Mouse (Mus musculus) hindbrain, embryonic 10.5 days (tissue): ENCODE measurements at regions not wholly inside any gene's neighbourhood (a gene's known extent, or its start where the extent isn't known, plus 50 kb on each side); places are given as distances from the start of the nearest gene placed in this dataset.

Source experiments
- DNase-seq: peaks from one replicate; pipeline ENCODE4 v3.0.0-alpha.2; 2017; ENCODE audit warnings: low spot score
- H3K27ac ChIP-seq: fragments of 300-500 bp; sonication (generic); 2 replicates; pipeline ENCODE4 v1.5.1; 2016; ENCODE audit warnings: mild to moderate bottlenecking, moderate library complexity
- H3K27me3 ChIP-seq: fragments of 300-500 bp; sonication (generic); 2 replicates; pipeline ENCODE4 v1.6.1; 2016; ENCODE audit warnings: mild to moderate bottlenecking; ENCODE audit not compliant: poor library complexity, insufficient read depth, severe bottlenecking
- H3K36me3 ChIP-seq: fragments of 300-500 bp; sonication (generic); 2 replicates; pipeline ENCODE4 v1.6.1; 2016; ENCODE audit warnings: mild to moderate bottlenecking, moderate library complexity
- H3K4me1 ChIP-seq: fragments of 300-500 bp; sonication (generic); replicated peaks from 2 replicates; pipeline ENCODE4 v1.6.1; 2016; ENCODE audit warnings: mild to moderate bottlenecking
- H3K4me3 ChIP-seq: fragments of 300-500 bp; sonication (generic); 2 replicates; pipeline ENCODE4 v1.5.1; 2016; ENCODE audit warnings: mild to moderate bottlenecking, moderate library complexity
- H3K9me3 ChIP-seq: fragments of 300-500 bp; sonication (generic); 2 replicates; pipeline ENCODE4 v1.6.1; 2016; ENCODE audit warnings: mild to moderate bottlenecking, moderate library complexity
- WGBS: fragments of 180-500 bp; shearing (Covaris S2); methylation state at CpG from one replicate; pipeline ENCODE4 v1.1.7; 2016; 5-methylcytosine and 5-hydroxymethylcytosine counted together

- no peak overlapping the region for H3K27ac ChIP-seq
- no peaks in the 10 kb centered on the region for H3K36me3 ChIP-seq
- no peak overlapping the region for H3K4me3 ChIP-seq
- 90% methylated on average over 7 of the region's 7 CpGs for WGBS
- no peaks in the 10 kb centered on the region for H3K4me1 ChIP-seq
- H3K27me3 ChIP-seq, result no peaks in the 10 kb centered on the region
- DNase-seq, result no peak
- H3K9me3 ChIP-seq, result no peaks in the 10 kb centered on the region
Observed at GRCm38 (mm10) chr3:53988256-53988655, 124.6 kb upstream of the Ufm1 start.

DNA sequence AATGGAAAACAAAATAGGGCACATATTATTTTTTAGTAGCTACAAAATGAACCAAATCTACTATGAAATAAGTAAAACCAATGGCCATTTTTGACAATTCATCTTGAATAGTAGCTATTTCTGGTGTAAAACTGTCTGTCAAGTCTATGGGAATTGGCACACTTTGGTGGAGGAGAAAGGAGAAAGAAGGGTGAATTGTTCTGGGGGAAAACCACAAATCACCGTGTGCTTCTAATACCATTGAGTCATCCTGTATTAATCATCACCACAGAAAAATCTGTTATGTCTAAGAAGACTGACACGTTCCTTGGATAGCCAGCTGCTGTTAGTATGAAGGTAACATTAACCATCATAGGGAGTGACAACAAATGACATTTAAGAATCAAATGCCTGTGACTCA lies 123.7 kb upstream of the Ufm1 start:
- no peak for DNase-seq
- Histone ChIP-seq H3K27me3 (no peaks in the 10 kb centered on the region), H3K9me3 (no peaks in the 10 kb centered on the region), H3K27ac (no peak overlapping the region), H3K4me1 (no peaks in the 10 kb centered on the region), H3K4me3 (no peak overlapping the region), H3K36me3 (no peaks in the 10 kb centered on the region)
- WGBS, result 94% methylated on average over 2 of the region's 2 CpGs

GRCm38 (mm10) chr3:53984743-53985550 lies 121.3 kb upstream of the Ufm1 start:
- H3K27ac ChIP-seq, result no peak overlapping the region
- no peaks in the 10 kb centered on the region for H3K9me3 ChIP-seq
- H3K4me1 ChIP-seq, result no peaks in the 10 kb centered on the region
- no peaks in the 10 kb centered on the region for H3K27me3 ChIP-seq
- no peak for DNase-seq
- no peak overlapping the region for H3K4me3 ChIP-seq
- 89% methylated on average over 6 of the region's 6 CpGs for WGBS
- H3K36me3 ChIP-seq, result no peaks in the 10 kb centered on the region

DNA sequence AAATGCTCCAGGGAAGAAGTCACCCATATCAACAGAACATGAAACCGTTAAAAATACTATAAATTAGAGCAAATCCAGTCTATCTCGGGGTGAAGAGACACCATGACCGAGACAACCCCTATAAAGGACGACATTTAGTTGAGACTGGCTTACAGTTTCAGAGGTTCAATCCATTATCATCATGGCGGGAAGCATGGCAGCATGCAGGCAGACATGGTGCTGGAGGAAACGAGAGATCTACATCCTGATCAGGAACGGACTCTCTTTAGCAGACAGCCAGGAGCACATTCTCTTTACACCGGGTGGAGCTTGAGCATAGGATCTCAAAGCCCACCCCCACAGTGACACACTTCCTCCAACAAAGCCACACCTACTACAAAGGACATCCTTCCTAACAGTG lies 118.7 kb upstream of the Ufm1 start:
- WGBS, result 92% methylated on average over 8 of the region's 8 CpGs
- no peak for DNase-seq
- no peaks in the 10 kb centered on the region for H3K4me1 ChIP-seq
- H3K9me3 ChIP-seq, result no peaks in the 10 kb centered on the region
- H3K4me3 ChIP-seq, result no peak overlapping the region
- no peaks in the 10 kb centered on the region for H3K36me3 ChIP-seq
- H3K27me3 ChIP-seq, result no peaks in the 10 kb centered on the region
- no peak overlapping the region for H3K27ac ChIP-seq

GRCm38 (mm10) chr3:53981585-53981984 lies 118.0 kb upstream of the Ufm1 start:
- Histone ChIP-seq H3K27ac (no peak overlapping the region), H3K4me1 (no peaks in the 10 kb centered on the region), H3K27me3 (no peaks in the 10 kb centered on the region), H3K4me3 (no peak overlapping the region), H3K36me3 (no peaks in the 10 kb centered on the region), H3K9me3 (no peaks in the 10 kb centered on the region)
- no peak for DNase-seq

DNA sequence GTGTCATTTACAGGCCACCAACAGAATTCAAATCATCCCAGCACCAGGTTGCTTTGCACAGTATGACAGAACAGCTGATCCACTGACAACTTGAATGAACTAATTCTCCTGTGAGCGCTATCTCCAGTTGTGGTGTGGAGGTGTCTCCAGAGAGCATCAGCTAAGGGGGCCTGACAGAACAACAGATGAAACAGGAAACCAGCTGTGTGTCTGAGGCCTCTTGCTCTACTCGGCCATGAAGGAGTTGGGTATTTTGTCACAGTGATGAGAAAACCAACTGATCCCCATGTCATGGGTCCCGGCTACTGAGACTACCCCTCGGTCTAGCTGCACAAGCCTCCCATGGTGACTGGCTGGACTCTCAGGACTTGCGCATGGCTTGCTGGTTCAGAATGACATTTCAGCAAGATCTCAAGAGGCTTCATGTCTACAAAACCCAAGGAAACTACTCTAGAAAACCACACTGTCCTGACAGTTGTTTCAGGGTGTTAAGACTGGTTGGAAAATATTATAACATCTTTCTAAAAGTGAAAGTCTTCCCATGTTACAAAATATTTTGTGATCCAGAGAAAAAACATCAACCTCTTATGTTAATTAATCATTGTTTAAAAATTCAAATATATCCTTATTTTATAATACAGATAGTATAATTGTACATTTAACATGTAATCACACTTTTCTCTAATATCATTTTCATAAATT lies 113.9 kb upstream of the Ufm1 start:
- Histone ChIP-seq H3K4me3 (no peak overlapping the region), H3K27me3 (no peaks in the 10 kb centered on the region), H3K4me1 (peaks cover 5% of the 10 kb centered on the region; the same call in 1 of the 2 replicates), H3K27ac (no peak overlapping the region), H3K36me3 (no peaks in the 10 kb centered on the region), H3K9me3 (no peaks in the 10 kb centered on the region)
- no peak for DNase-seq
- 80% methylated on average over 5 of the region's 5 CpGs for WGBS

- Histone ChIP-seq H3K27me3 (no peaks in the 10 kb centered on the region), H3K4me1 (peaks cover 5% of the 10 kb centered on the region; the same call in 1 of the 2 replicates), H3K9me3 (no peaks in the 10 kb centered on the region), H3K4me3 (no peak overlapping the region), H3K36me3 (no peaks in the 10 kb centered on the region), H3K27ac (no peak overlapping the region)
- DNase-seq, result no peak
- WGBS, result 52% methylated on average over 10 of the region's 10 CpGs
Observed at GRCm38 (mm10) chr3:53974905-53975551, 111.4 kb upstream of the Ufm1 start.

DNA sequence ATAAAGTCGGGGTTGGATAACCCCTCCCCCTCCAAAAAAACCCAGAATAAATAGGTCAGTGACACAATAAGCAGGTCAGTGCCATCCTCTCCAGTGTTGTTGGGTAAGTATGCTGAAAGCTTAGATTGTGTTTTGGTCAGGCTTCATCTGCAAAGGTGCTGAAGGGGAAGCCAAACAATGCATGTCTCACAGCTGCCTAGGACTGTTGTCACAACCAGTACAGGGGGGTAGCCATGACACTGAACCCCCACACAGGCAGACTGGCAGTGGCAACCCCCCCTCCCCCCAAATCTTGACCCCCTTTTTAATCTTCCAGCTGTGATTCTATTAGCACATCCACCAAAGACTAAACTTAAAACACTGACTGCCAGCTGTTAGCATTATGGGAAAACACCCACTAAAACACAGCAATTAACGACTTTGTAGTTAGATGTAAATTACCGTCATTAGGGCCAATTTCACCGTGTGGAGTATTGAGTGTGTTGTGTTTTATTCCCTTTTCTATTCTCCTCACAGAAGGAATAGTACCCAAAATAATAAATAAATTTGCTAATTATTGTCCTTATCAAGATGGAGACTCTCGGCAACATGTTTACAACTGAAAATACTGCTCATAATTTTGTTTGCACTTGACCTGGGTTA lies 105.5 kb upstream of the Ufm1 start:
- no peaks in the 10 kb centered on the region for H3K27me3 ChIP-seq
- DNase-seq, result no peak
- H3K27ac ChIP-seq, result no peak overlapping the region
- no peaks in the 10 kb centered on the region for H3K9me3 ChIP-seq
- H3K4me3 ChIP-seq, result no peak overlapping the region
- H3K4me1 ChIP-seq, result no peaks in the 10 kb centered on the region
- WGBS, result 77% methylated on average over 5 of the region's 5 CpGs
- H3K36me3 ChIP-seq, result no peaks in the 10 kb centered on the region

DNA sequence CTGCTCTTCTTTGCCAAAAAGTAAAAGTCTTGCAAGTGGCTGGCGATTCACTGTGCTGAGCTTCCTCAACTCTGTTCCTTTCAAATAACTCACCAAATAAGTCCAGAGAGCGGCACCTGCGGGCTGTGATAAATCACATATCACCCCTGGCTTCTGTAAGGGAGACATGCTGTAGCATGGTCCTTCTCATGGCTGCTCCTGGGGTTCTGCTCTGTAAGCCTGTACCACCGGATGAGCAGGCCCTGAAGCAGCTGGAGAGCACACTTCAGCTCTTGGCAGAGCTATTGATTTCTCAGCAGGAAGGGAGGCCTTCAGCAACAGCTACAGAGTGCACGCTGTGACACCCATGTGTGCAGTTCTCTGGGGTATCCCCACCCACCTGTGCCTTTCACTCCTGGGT lies 101.5 kb upstream of the Ufm1 start:
- Histone ChIP-seq H3K27me3 (no peaks in the 10 kb centered on the region), H3K27ac (no peak overlapping the region), H3K4me1 (no peaks in the 10 kb centered on the region), H3K36me3 (no peaks in the 10 kb centered on the region), H3K4me3 (no peak overlapping the region), H3K9me3 (no peaks in the 10 kb centered on the region)
- WGBS, result 73% methylated on average over 5 of the region's 5 CpGs
- no peak for DNase-seq

DNA sequence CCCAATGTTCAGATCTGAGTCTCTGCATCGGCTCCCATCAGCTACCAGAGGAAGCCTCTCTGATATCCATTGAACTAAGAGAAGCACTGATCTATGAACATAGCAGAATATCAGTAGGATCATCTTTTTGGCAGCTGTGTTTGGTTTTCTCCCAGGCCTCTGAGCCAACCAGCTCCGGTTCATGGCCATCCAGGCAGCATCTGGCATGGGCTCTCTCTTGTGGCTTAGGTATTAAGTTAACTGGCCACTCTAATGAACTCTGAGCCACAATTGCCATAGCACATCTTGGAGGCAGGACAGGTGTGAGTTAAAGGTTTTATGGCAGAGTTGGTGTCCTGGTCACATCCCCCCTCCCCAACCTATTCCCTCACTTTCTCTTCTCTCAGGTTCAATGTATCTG lies 90.2 kb upstream of the Ufm1 start:
- Histone ChIP-seq H3K9me3 (no peaks in the 10 kb centered on the region), H3K4me3 (no peak overlapping the region), H3K27ac (no peak overlapping the region), H3K36me3 (no peaks in the 10 kb centered on the region), H3K4me1 (no peaks in the 10 kb centered on the region), H3K27me3 (no peaks in the 10 kb centered on the region)
- no peak for DNase-seq
- 94% methylated on average over 2 of the region's 2 CpGs for WGBS

DNA sequence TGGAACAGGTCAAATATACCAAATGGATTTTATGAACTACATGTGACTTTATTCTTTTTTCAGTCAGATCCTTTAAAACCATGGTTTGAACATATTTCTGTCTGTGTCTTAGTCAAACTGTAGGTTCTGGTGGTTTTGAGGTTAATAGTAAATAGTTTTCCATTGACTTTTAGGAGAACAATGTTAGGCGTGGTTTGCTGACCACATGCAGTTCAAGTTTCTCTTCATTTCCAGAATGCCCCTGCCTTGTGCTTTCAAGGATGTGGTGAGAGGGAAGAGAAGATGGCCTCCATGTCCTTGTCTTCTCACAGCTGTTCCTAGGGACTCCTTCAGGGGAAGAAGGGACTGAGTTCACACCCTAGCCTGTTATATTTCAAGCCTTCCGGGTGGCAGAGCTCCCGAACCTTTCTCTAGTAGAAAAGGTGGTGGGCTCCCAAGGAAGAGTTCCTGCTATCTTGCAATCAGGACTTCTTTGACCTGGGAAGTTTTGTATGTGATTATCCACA lies 76.1 kb upstream of the Ufm1 start:
- no peaks in the 10 kb centered on the region for H3K9me3 ChIP-seq
- H3K27ac ChIP-seq, result no peak overlapping the region
- no peaks in the 10 kb centered on the region for H3K4me1 ChIP-seq
- no peaks in the 10 kb centered on the region for H3K36me3 ChIP-seq
- H3K27me3 ChIP-seq, result no peaks in the 10 kb centered on the region
- no peak for DNase-seq
- no peak overlapping the region for H3K4me3 ChIP-seq
- WGBS, result 86% methylated on average over 3 of the region's 3 CpGs

GRCm38 (mm10) chr3:53931745-53932144 lies 68.1 kb upstream of the Ufm1 start:
- Histone ChIP-seq H3K4me3 (no peak overlapping the region), H3K4me1 (no peaks in the 10 kb centered on the region), H3K9me3 (no peaks in the 10 kb centered on the region), H3K27me3 (no peaks in the 10 kb centered on the region), H3K27ac (no peak overlapping the region), H3K36me3 (no peaks in the 10 kb centered on the region)
- DNase-seq, result no peak
- 83% methylated on average over 6 of the region's 6 CpGs for WGBS

- H3K9me3 ChIP-seq, result no peaks in the 10 kb centered on the region
- H3K27me3 ChIP-seq, result no peaks in the 10 kb centered on the region
- no peaks in the 10 kb centered on the region for H3K4me1 ChIP-seq
- H3K36me3 ChIP-seq, result no peaks in the 10 kb centered on the region
- no peak overlapping the region for H3K4me3 ChIP-seq
- no peak overlapping the region for H3K27ac ChIP-seq
- 94% methylated on average over 2 of the region's 2 CpGs for WGBS
- DNase-seq, result no peak
Observed at GRCm38 (mm10) chr3:53919941-53920340, 56.3 kb upstream of the Ufm1 start.
